Mouse (Mus musculus) layer of hippocampus, adult 11-12 months (tissue): ENCODE measurements around the gene Ralgapb.
"Not testable (repeated sequence)": the region's sequence is repeated elsewhere in the genome, so short reads cannot be mapped to it uniquely, and the experiment has no call there.

Experiments used
- DNase-seq: peaks from one replicate; pipeline ENCODE4 v3.0.0; 2022; ENCODE audit warnings: low spot score

Ralgapb gene

DNA sequence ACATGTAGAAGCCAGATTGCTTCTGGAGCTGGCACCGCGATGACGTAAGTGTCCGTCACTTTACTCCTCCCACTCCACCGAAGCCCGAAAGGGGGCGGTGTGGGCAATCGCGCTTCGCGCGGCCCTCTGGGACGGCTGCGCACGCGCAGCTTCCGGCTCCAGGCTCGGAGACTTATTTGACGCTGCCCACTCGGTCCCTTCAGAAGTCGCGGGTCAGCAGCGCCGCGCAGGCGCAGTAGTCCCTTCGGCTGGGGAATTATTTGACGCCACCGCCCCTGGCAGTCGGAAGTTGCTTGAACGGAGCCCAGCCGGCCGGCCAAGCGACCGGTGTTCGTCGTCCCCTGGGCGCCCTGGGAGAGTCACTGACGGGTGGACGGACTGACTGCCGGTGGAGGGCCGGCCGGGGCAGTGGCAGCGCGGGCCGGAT is at the start of gene Ralgapb:
Ralgapb (plus strand) TSS at position 254 of the 427 bp plus-strand sequence.
- peak; percentile 99 for DNase-seq

DNA sequence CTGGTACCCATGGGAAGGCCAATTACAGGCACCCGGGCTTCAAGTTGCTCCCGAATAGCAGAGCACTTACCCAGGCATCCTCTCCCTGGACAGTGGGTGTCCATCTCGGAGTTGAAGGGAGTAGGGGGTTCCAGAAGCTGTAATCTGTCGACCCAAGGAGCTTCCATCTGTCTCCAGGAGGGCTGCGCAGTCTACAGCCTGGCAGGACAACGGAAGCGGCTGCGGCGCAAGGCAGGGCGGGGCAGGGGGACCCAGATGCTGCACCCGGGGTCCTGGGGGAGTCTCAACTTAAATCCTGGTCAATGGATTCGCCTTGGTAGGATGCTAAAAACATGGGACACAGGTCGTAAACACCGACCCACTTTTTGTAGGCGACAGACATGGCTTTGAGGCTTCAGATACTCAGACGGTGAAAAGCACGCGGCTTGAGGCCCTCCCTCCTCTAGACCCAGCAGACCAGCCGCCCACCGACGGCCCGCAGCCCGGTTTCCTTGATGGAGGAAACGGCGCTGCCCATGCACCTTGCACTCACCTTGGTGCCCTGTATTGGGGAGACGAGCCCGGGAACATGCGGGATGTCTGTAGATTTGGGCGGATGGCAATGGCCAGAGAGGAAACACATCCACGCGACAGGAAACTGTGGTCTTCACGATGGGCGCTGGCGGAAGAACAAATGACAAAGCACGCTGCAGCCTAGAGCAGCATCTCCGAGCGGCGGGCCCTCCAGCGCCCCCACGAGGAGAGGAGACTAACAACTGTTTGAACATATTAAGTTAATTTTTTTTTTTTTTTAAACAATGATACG is 48.6 kb upstream of the Ralgapb start:
- peak; percentile 87 for DNase-seq

DNA sequence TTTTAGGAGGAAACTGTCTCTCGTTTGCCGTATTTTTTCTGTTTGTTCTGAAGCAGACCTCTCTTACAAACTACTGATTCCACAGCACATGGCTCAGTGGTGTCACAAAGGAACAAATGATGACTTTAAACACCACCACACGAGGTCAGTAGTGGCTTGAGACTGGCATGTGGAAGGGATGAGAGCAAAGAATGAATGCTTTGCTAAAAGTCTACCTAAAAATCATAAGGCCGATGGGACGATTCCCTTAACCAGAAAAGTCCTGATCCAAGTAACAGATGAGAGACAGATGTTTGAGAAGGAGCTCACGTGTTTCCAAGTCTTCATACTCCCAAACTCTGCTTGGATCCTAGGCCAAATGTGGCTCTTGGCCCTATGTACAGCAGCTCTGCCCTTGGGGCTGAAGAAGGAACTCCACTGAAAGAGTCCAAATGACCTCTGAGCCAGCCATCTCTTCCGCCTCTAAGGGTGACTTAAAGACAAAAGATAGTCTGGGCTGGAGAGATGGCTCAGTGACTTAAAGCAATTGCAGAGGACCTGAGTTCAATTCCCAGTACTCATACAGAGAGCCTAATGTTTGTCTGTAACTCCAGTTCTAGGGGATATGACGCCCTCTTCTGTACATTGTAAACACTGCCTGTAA is 47.8 kb upstream of the Ralgapb start:
- no peak for DNase-seq

DNA sequence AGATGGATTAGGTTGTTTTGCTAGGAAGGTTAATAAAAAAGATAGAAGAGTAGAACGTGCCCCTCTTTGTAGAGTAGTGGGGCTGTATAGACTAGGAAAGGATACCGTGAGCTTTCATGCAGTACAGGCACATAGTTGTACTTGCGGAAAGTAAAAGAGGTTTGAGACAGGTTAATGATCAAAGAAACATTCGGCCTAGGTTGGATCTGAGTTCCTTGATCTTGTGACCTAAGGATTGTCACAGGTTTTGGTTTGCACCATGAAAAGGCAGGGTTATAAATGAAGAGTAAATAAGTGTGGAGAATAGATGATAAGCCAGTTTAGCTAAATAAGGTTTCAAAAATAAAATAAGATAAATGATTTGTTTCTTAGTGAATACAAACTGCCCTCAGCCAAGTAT is 45.5 kb upstream of the Ralgapb start:
- no peak for DNase-seq

DNA sequence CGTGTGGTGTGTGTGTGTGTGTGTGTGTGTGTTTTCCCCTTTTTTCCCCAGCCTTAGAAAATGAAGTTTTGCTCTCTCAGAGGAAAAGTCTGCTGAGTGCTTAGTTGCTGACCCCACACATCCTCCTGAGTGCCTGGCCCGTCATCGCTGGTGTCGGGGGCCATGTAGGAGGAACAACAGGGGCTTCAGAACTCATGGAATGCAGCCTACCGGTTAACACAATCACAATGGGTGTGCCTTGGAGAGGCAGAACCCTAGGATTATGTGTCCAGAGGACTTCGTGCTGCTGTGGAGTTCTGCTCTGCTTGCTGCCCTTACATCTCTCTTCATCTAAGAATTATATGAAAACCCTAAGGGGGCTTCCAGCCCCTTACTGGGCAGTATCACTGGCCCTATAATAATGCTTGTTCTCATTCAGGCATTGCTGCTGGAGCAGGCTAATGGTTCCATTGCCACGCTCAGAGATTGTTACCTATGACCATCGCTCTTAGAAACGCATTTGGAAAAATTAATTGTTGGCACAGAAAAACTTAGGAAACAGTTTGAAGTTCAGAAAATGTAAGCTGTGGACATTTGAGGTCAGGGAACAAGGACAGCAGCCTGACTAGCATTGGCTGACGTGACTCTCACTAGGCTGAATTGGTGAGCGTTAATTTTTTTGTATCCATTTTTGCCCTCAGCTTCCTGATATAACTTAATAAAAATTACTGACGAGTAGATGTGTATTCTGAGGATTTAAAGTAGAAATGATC is 44.4 kb upstream of the Ralgapb start:
- no peak for DNase-seq

DNA sequence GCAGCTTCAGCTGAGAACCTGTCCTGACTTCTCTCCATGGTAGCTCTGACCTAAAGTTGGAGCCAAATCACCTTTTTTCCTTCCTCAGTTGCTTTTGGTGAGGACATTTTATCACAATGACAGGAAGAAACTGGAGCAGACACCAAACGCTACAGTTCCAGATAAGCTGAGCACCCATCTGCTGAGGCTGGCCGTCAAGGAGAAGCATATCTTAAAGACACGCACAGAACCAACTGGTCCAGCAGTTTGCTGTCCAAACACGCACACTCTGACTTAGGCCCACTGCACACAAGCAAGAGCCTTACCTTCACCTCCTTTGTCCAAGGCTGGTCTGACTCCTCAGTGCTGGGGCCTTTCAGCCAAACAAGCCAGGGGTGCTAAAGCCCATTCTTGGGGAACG is 42.0 kb upstream of the Ralgapb start:
- DNase-seq, result no peak

DNA sequence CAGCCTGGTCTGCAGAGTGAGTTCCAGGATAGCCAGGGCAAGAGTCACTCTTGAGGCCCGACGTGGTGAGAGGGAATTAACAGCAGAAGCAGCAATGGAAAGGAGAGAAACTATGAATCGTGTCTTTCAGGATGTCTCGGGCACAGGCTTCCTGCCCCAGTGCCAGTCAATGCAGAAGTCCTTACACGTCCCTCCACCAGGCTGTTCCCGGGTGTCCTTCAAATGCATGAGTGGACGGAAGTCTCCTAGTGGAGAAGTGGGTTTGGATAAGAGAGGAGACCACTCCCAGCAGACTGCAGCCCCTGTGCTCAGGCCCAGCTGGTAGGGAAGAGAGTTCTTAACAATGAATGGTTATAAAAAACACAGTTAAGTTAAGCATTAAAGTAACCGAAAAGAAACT is 41.3 kb upstream of the Ralgapb start:
- no peak for DNase-seq

DNA sequence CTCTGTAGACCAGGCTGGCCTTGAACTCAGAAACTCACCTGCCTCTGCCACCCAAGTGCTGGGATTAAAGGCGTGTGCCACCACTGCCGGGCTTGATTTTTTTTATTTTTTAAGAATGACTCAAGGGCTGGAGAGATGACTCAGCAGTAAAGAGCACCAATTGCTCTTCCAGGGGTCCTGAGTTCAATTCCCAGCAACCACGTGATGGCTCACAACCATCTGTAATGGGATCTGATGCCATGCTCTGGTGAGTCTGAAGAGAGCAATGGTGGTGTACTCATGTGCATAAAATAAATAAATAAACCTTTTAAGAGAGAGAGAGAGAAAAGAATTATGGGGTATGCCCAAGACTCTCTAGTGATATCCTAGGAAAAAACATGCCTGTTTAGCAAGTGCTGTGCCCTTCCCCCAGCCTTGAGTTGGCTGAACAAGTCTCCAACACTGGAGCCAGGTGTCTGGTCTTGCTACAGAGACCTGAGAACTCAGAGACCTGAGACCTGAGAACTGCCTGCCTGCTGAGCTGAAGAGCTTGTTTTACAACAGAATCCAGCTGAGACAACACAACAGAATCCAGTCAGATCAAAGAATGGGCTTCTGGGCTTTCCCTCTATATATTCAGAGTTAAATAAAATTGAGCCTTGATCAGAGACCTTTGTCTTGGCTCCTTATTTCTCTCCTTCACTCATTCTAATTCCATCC is 40.0 kb upstream of the Ralgapb start:
- DNase-seq, result no peak

DNA sequence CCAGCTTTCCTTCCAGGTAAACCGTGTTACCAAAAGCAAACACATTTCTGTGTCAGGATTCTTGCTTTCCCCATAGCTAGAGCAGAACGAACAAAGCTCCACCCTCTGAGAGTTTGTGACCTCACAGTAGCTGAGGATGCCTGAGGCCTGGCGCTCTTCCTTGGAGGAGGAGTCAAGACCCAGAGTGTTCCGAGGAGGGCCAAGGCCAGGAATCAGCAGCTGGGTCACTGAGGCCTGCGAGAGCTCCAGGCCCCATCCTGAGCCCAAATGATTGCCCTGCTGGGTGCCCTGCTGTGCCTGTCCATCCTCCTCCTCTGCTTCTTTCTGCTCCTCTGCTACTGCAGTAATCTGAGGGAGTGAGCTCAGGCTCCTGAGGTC is 39.5 kb upstream of the Ralgapb start:
- no peak for DNase-seq

DNA sequence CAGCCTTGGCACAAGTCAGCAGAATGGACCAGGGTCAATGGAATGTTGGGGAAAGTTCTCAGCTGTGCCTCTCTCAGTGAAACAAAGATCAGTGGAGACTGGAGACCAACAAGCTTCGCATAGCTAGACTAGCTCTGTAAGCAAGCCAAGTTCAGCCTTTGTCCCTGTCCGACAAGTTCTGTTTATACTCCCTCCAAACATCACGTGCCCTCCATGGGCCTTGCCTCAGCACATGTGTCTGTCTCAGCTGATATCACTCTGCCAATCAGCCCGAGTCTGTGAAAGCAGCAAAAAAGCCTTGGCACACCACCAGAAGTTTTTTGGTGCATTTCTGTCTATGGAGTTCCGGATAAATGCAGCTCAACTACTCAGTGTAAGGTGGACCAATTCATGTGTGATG is 36.6 kb upstream of the Ralgapb start:
- no peak for DNase-seq

DNA sequence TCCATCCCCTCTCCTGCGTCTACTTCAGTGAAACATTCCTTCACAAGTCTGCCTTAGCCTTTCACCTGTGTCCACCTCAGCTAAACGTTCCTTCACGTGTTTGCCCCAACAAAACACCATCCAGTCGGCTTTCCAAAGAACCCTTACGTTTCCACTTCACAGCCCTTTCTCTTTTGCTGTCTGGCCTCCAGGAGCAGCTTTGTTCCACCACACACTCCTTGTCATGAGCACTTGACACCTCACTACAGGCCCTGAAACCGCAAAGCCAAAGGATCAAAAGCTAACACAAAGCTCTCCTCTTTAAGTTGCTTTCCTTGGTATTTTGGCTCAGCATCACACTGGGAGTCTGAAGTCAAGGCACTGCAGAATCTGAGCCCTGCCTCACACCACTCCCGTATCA is 36.1 kb upstream of the Ralgapb start:
- no peak for DNase-seq

DNA sequence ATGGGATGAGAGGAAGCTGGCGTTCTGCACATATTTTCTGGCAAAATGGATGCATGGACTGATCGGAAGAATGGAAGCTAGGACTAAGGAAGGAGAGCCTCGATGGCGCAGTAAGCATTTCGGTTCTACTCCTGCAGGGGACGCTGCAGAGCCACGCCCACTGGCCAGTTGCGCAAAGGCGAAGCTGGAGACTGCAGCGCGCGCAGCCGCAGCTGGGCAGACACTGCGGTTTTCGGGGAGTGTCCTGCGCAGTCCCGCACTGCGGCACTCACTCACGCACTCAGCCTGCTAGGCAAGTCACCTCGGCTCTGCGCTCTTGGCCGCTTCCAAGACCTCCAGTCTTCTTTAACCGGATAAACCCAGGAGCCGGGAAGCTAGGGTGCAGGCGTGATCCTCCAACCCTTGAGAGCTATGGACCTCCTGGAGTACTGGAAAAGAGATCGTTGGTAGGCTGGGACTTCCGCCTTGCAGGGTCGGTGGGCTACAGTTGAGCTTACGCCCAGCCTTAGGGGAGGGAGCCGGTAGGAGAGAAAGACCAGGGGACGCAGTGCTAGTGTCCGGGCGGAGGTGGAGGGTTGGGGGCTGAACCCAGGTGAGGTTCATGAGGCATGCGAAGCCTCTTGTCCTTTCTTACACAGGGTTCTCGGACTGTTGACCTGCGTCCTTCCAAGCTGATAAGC is 34.1 kb upstream of the Ralgapb start, which contains the start of gene Snhg11:
Snhg11 (plus strand) TSS at position 196 of the 680 bp plus-strand sequence.
- peak; percentile 87 for DNase-seq

DNA sequence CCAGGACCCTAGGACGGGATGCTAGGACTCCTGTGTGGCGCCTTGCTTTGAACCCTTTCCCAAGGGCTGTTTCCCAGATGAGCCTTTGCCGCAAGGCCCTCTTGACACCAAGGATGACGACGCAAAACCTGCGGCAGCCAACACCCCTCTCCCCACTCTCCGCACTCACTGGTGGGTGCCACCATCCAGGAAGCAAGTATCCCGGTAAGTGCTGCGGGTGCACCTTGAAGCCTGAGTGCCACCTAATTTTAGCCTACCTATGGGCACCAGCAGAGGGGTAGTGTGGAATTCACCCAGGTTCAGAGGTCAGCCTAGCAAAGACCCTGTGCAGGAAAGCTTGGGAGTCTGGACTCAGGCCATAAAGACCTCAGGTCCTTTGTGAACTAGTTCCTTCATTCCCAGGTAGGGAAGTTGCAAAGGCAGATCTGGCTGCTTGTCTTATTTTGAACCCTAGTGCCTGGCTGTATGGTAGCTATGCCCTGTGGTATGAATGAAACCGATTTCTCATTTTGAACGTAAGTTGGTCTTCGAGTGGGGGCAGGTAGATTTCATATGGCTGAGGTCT is 33.4 kb upstream of the Ralgapb start:
- DNase-seq, result no peak

DNA sequence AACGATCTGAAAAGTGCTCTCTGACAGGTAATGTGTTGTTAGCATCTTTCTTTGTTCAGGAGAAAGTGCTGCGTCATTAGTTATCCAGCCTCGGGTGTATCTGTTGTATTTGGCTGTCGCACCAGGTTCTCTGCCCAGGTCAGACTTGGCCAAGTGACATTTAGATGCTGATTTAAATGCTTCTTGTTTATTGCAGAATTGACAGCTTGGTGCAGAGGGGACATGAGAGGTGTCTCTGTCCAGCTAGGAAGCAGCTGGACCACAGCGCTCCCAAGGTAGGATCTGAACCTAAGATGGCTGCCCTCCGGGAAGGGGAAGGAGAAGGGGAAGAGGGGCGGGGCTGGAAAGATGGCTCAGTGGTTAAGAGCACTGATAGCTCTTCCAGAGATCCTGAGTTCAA is 32.9 kb upstream of the Ralgapb start:
- no peak for DNase-seq

DNA sequence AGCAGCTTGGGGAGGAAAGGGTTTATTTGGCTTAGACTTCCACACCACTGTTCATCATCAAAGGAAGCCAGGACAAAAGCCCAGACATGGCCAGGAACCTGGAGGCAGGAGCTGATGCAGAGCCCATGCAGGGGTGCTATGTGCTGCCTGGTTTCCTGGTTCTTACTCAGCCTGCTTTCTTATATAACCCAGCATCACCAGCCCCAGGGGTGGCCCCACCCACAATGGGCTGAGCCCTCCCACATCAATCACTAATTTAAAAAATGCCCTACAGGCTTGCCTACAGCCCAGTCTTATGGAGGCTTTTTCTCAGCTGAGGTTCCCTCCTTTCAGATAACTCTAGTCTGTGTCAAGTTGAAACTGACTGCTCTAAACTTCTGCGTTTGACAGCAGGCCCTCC is 31.8 kb upstream of the Ralgapb start:
- DNase-seq, result no peak

DNA sequence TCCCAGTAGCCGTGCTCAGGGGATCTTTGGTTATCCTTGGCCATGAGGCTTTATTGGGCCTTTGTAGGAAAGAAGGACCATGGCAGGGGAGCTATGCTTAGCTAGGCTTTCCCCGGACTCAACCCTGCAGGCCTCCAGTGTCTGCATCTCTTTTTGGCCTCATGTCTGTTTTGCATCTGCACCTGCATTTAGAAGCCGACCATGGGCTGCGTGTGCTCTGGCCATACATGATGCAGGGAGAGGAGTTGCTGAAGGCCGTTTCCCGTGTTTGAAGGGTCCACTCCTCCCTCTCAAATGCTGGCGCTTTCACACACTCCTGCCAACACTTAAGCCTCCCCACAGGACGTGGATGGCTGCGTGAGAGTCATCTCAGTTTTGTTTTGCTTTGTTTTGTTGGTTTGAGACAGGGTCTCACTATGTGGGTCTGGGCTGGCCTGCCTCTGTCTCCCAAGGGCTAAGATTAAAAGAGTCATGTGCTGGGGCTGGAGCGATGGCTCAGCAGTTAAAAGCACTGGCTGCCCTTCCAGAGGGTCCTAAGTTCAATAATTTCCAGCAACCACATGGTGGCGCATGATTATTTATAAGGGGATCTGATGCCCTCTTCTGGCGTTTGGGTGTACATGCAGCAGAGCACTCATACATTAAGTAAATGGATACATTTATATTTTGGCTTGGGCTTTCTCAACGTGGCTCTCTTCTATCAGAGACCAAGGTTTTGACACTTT is 30.1 kb upstream of the Ralgapb start:
- DNase-seq, result peak; percentile 70

DNA sequence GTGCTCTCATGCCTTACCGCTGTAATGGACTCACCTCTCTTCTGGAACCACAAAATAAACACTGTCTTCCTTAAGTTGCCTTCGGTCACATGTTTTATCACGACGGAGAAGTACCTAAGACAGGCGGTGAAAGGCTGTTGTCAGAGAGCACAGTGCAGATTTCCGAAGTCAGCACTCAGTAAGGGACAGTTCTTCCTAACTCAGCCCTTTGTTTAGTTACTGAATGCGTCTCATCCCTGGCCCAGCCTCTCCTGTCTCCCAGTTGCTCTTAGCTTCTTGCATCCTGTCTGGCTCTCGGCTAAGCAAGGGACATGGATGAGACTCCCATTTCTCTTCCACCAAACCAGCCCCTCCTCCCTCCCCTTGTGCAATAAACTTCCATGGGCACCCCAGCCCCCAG is 23.6 kb upstream of the Ralgapb start:
- DNase-seq, result no peak

DNA sequence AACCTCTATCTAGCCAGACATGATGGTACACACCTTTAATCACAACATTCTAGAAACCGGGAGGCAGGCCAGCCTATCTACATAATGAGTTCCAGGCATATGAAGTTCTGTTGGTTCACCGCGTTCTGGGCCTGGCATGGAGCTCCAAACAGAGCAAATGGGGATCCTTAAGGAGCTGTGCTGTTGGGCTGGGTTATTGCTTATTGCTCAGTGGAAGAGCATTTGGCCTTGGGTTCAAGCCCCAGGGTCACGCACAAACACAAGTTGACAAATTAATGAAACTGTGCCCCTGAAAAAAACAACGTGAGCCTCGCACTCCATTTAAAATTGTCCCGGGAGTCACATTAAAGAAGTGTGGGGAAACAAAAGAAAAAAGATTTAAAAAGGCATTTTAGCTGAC is 20.2 kb upstream of the Ralgapb start:
- no peak for DNase-seq

DNA sequence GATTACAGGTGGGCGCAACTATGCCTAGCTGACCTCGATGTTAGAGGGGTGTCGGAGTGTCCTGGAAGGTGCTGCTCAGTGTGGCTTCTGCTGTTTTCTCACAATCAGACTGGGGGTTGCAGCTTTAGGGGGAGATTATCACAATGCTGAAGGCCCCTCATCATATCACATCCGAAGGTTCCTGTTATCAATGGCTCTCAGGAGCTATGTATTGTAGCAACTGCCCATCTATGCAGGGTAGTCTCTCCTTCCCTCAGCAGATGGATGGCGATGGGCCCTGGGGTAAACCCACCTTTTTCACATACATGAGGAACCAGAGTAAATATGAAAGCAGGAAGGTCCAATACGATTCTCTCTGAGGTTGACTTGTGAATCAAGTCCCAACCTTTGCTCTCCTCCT is 13.3 kb upstream of the Ralgapb start:
- DNase-seq, result no peak

DNA sequence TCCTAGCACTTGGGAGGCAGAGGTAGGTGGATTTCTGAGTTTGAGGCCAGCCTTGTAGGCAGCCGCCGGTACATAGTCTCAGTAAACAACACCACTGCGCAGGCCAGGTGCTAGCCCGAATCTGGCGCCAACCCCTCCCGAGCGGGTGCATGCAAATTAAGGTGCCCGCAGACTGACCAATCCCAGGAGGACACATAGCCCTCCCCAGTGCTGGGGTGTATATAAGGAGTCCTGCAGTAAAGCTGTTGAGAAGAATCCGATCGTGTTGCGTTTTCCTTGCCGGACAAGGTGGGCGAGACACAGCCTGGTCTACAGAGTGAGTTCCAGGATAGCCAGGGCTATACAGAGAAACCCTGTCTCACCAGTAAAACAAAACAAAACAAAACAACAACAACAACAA is 12.5 kb upstream of the Ralgapb start:
- not testable (repeated sequence) for DNase-seq

DNA sequence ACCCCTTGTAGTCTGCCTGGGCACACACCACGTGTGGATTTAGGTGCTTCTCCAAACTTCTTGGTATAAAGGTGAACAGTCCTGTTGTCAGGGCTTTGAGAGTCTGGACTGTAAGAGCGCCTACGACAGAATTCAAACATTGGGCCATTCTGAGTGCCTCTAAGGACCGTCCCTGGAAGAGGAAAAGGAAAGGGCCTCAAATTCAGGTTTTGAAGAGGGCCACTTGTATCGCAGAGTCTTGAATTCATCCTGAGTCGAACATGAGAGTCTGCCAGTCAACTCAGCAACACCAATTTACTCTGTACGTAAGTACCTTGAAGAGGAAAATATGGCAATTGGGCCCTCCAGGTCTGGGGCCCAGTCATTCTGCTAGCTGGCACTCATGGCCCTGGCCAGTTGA is 6.7 kb upstream of the Ralgapb start:
- DNase-seq, result no peak
